ENCODE assay signal across 8 mouse cellular contexts in the genomic region with DNA sequence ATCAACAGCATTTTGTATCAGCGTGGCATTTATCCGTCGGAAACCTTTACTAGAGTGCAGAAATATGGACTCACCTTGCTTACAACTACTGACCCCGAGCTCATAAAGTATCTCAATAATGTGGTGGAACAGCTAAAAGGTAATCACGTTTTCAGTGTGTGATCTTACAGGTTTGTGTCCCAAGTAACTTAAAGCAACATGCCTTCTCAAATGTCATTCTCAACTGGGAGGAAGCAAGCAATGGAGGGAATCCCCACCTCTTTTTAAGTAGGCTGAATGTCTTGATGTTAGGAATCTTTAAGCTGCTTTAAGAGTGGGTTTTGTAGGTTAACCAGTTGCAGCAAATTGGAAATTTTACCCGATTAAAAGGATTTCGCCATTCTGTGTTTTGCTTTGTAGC. TPM values are rescaled to one million over a fixed set of nuclear protein-coding genes. Genes with fewer than 3 reads are reported as not detected.
DNase-seq lines count a peak whose midpoint lies in the region; ATAC-seq lines count a peak whose summit lies in the region.
"Had no signal": no experiment of that assay in that cellular context is flagged by ENCODE, and none has a peak within 500 bp of the region (broad histone marks: within the 10 kb centered on the region; RNA-seq: fewer than 3 reads in every experiment).

No protein-coding gene starts in this region.

- no peak for ATAC-seq in lung, embryonic 16.5 days (ENCODE audit: low read depth)
- no peak for ATAC-seq in embryonic facial prominence, embryonic 15.5 days (ENCODE audit: insufficient number of reproducible peaks, low FRiP score, low TSS enrichment, low read depth)
- ATAC-seq in limb, embryonic 13.5 days (ENCODE audit: low FRiP score, low read depth), result no peak
- no peak for ATAC-seq in stomach, embryonic 15.5 days (ENCODE audit: insufficient read depth, low FRiP score, low read depth)
- no peak for ATAC-seq in megakaryocyte progenitor cell, adult 5-6 weeks (replicated peaks; ENCODE audit: poor library complexity)

- H3K4me1 ChIP-seq in lung, embryonic 16.5 days (replicated peaks; ENCODE audit: control insufficient read depth, insufficient read depth, low read length), result peaks cover 23% of the 10 kb centered on the region
- H3K4me1 ChIP-seq in embryonic facial prominence, embryonic 15.5 days, result peaks cover 15% of the 10 kb centered on the region
- peaks cover 16% of the 10 kb centered on the region for H3K4me1 ChIP-seq in limb, embryonic 13.5 days
- H3K4me1 ChIP-seq in stomach, embryonic 15.5 days, result no peaks in the 10 kb centered on the region

- peak overlapping the region; percentile 56 for H3K4me2 ChIP-seq in lung, embryonic 16.5 days (ENCODE audit: low read depth, low read length)
- peak overlapping the region; percentile 74 for H3K4me2 ChIP-seq in embryonic facial prominence, embryonic 15.5 days (replicated peaks)
- peak overlapping the region; percentile 72 for H3K4me2 ChIP-seq in limb, embryonic 13.5 days (replicated peaks)
- H3K4me2 ChIP-seq in stomach, embryonic 15.5 days, result peak overlapping the region; percentile 67

- peaks cover 7% of the 10 kb centered on the region for H3K36me3 ChIP-seq in lung, embryonic 16.5 days (ENCODE audit: control insufficient read depth, insufficient read depth, low read length)
- peaks cover 13% of the 10 kb centered on the region for H3K36me3 ChIP-seq in embryonic facial prominence, embryonic 15.5 days
- peaks cover 20% of the 10 kb centered on the region for H3K36me3 ChIP-seq in limb, embryonic 13.5 days
- H3K36me3 ChIP-seq in stomach, embryonic 15.5 days, result no peaks in the 10 kb centered on the region

- H3K27ac ChIP-seq in lung, embryonic 16.5 days (ENCODE audit: low read length), result peak overlapping the region; percentile 82
- peak overlapping the region; percentile 87; the same call in 1 of the 2 replicates for H3K27ac ChIP-seq in embryonic facial prominence, embryonic 15.5 days (replicated peaks)
- H3K27ac ChIP-seq in limb, embryonic 13.5 days, result peak overlapping the region; percentile 84; the same call in 1 of the 2 replicates
- H3K27ac ChIP-seq in stomach, embryonic 15.5 days, result peak overlapping the region; percentile 74; the same call in 1 of the 2 replicates

- peak overlapping the region; percentile 83 for H3K4me3 ChIP-seq in lung, embryonic 16.5 days (ENCODE audit: low read length)
- peak overlapping the region; percentile 75 for H3K4me3 ChIP-seq in embryonic facial prominence, embryonic 15.5 days (replicated peaks)
- H3K4me3 ChIP-seq in limb, embryonic 13.5 days, result peak overlapping the region; percentile 78
- peak overlapping the region; percentile 87 for H3K4me3 ChIP-seq in stomach, embryonic 15.5 days (replicated peaks)

- 7% methylated on average over 7 of the region's 7 CpGs for WGBS in lung, embryonic 16.5 days
- WGBS in embryonic facial prominence, embryonic 15.5 days, result 14% methylated on average over 7 of the region's 7 CpGs
- 15% methylated on average over 7 of the region's 7 CpGs for WGBS in limb, embryonic 13.5 days
- 12% methylated on average over 7 of the region's 7 CpGs for WGBS in stomach, embryonic 15.5 days

- no peaks in the 10 kb centered on the region for H3K9me3 ChIP-seq in lung, embryonic 16.5 days (ENCODE audit: control insufficient read depth, low read length)
- no peaks in the 10 kb centered on the region for H3K9me3 ChIP-seq in embryonic facial prominence, embryonic 15.5 days (replicated peaks)
- no peaks in the 10 kb centered on the region for H3K9me3 ChIP-seq in limb, embryonic 13.5 days
- H3K9me3 ChIP-seq in stomach, embryonic 15.5 days, result no peaks in the 10 kb centered on the region

- no peak for DNase-seq in lung, postnatal 14 days
- DNase-seq in adrenal gland, adult 2 months, result no peak

- peak overlapping the region; percentile 82 for H3K9ac ChIP-seq in lung, embryonic 16.5 days (ENCODE audit: low read length)
- peak overlapping the region; percentile 51 for H3K9ac ChIP-seq in embryonic facial prominence, embryonic 15.5 days
- H3K9ac ChIP-seq in limb, embryonic 13.5 days, result peak overlapping the region; percentile 80
- H3K9ac ChIP-seq in stomach, embryonic 15.5 days, result peak overlapping the region; percentile 54

- H3K27me3 ChIP-seq in lung, embryonic 16.5 days (ENCODE audit: control insufficient read depth, insufficient read depth, low read depth, low read length), result no peaks in the 10 kb centered on the region
- no peaks in the 10 kb centered on the region for H3K27me3 ChIP-seq in embryonic facial prominence, embryonic 15.5 days
- no peaks in the 10 kb centered on the region for H3K27me3 ChIP-seq in limb, embryonic 13.5 days
- H3K27me3 ChIP-seq in stomach, embryonic 15.5 days (replicated peaks), result no peaks in the 10 kb centered on the region

RNA-seq across cellular contexts. Expression of gene Mad2l1, which starts 0.8 kb away (rescaled TPM):
- 114 and 125 TPM in 2 replicates for polyA plus RNA-seq in lung, embryonic 16.5 days (2015; fragmentation: Nextera tagmentation; extraction: Ambion mirVana)
- 66.4 and 67.4 TPM in 2 replicates for polyA plus RNA-seq in embryonic facial prominence, embryonic 15.5 days (2015; fragmentation: Nextera tagmentation; extraction: Ambion mirVana)
- polyA plus RNA-seq in limb, embryonic 13.5 days (2015; fragmentation: Nextera tagmentation; extraction: Ambion mirVana), result 83.5 and 86.1 TPM in 2 replicates
- polyA plus RNA-seq in stomach, embryonic 15.5 days (2015; fragmentation: Nextera tagmentation; extraction: Ambion mirVana), result 94.1 and 98.7 TPM in 2 replicates
- total RNA-seq in adrenal gland, adult 2 months (2021), result 1 to 10 TPM; 4.4 to 5.0 TPM
- 0.64 and 0.74 TPM in 2 replicates for polyA plus RNA-seq in adrenal gland, adult 2 months (2012; rRNA removed)
- 211 TPM in 2 replicates for total RNA-seq in megakaryocyte progenitor cell, adult 5-6 weeks (2015)
- 125 and 137 TPM in 2 replicates for total RNA-seq in megakaryocyte progenitor cell, adult 5-6 weeks (2017)

RNA-seq across cellular contexts. Expression of gene Vmn1r32, which starts 23.9 kb away (rescaled TPM):
- not detected in 2 replicates for polyA plus RNA-seq in lung, embryonic 16.5 days (2015; fragmentation: Nextera tagmentation; extraction: Ambion mirVana)
- not detected in 2 replicates for polyA plus RNA-seq in embryonic facial prominence, embryonic 15.5 days (2015; fragmentation: Nextera tagmentation; extraction: Ambion mirVana)
- polyA plus RNA-seq in limb, embryonic 13.5 days (2015; fragmentation: Nextera tagmentation; extraction: Ambion mirVana), result 0.06 and 0.18 TPM in 2 replicates
- polyA plus RNA-seq in stomach, embryonic 15.5 days (2015; fragmentation: Nextera tagmentation; extraction: Ambion mirVana), result 0.09 and 0.10 TPM in 2 replicates
- total RNA-seq in adrenal gland, adult 2 months (2021), result not detected
- not detected in 2 replicates for polyA plus RNA-seq in adrenal gland, adult 2 months (2012; rRNA removed)
- not detected in 2 replicates for total RNA-seq in megakaryocyte progenitor cell, adult 5-6 weeks (2015)
- not detected in 2 replicates for total RNA-seq in megakaryocyte progenitor cell, adult 5-6 weeks (2017)
- polyA plus RNA-seq: gonadal fat pad, adult 2 months had no signal

Comparison
In these comparisons a context has a peak if more than half of its experiments do, and no peak if none do; other contexts are left out.
1. RNA of gene Mad2l1, which starts 0.8 kb away (polyA plus RNA-seq): 114 to 125 TPM in lung, embryonic 16.5 days, 94.1 to 98.7 TPM in stomach, embryonic 15.5 days, 83.5 to 86.1 TPM in limb, embryonic 13.5 days and 66.4 to 67.4 TPM in embryonic facial prominence, embryonic 15.5 days; 0.64 to 0.74 TPM in adrenal gland, adult 2 months; every median in the first group is over 10 times any median in the second.
2. Peak in every context shown above with its lines, with median percentiles within 50 percentile points of each other: H3K27ac ChIP-seq, H3K4me2 ChIP-seq, H3K4me3 ChIP-seq and H3K9ac ChIP-seq.